Mouse (Mus musculus) gastrocnemius, postnatal 14 days (tissue): ENCODE measurements around the gene Mchr1. TPM values are rescaled to one million over a fixed set of nuclear protein-coding genes. Genes with fewer than 3 reads are reported as not detected.
"Not testable (repeated sequence)": the region's sequence is repeated elsewhere in the genome, so short reads cannot be mapped to it uniquely, and the experiment has no call there.

Source experiments
- DNase-seq: peaks from one replicate; pipeline ENCODE4 v3.0.0; 2021; ENCODE audit warnings: mixed read lengths
- intact Hi-C: fragments of 180-260 bp; cut with DNase I; formaldehyde crosslinking; loops from one replicate; pipeline ENCODE4 v1.15.1; 2025; ENCODE audit warnings: low total_unique reads
- long read RNA-seq, 2 experiments: library from polyadenylated mRNA; stranded (forward); transcript quantifications; one replicate each; pipeline ENCODE4 v2.0.0; 2021
- total RNA-seq, 2 experiments: library from RNA; stranded (reverse); gene quantifications; 2 replicates each; pipeline ENCODE4 v1.2.3; 2021

Mchr1 gene
- 1 to 10 TPM; 1.5 to 1.9 TPM for total RNA-seq
- long read RNA-seq, experiment 1, transcript Mchr1-201 (2 exons, 2,189 nt): major isoform, 5 of 6 reads
- long read RNA-seq, experiment 1, partial matches to known transcripts: 1 of 6 reads
- long read RNA-seq, experiment 1, other reads (novel, unspliced or antisense): 0 of 6 reads
- long read RNA-seq, experiment 2, transcript Mchr1-201 (2 exons, 2,189 nt): major isoform, 5 of 5 reads
- long read RNA-seq, experiment 2, partial matches to known transcripts: 0 of 5 reads
- long read RNA-seq, experiment 2, other reads (novel, unspliced or antisense): 0 of 5 reads

DNA sequence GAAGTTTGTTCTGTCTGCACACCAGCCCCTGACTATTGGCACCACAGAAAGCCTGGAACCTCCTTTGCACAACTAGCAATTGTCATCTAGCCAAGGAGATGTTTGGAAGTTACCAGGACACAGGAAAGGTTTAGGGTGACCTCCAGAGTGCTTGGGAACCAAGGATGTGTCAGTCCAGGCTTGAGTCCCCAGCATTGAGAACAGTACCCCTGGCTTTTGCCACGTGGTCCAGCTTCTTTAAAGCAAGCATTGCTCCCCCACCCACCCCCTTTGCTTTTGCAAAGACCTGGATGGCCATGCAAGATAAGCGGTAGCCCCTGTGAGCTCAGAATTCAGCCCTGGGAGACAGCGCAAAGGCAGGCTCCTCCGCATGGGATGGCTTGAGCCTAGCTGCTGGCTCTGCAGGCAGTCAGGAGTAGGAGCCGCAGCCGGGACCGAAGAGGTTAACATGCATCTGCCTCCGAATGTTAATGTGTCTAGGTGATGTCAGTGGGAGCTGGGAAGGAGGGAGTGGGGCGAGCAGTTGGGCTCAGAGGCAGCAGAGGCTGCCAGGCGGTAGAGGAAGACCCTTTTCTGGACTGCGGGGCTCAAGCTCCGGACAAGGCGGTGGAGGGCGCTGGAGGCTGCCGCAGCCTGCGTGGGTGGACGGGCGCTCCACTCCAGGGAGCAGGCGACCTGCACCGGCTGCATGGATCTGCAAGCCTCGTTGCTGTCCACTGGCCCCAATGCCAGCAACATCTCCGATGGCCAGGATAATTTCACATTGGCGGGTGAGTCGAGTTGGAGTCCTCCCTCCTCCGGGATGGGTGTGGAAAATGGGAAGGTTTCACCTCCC is at the start of gene Mchr1:
Mchr1 (plus strand) TSS at position 414 of the 835 bp plus-strand sequence.
- intact Hi-C loops: loop anchor here (5.0 kb wide), 1 partner anchor 67 kb away; no protein-coding TSS in a partner anchor
- peak; percentile 67 for DNase-seq

DNA sequence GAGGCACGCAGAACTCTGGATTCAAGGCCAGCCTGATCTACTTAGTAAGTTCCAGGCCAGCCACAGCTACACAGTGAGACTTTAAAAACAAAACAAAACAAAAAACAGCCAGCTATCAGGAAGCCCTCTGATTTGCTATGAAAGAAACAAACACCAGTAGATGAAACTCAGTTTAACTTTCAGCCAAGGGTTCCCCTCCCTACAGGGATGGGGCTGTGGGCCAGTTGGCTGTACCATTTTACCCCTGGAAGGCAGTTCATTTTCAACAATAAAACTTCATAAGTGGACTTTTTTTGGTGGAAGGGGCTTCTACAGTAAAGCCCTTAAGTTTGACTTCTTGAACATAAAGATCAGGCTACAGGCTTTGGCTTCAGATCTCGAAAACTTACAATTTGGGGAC is 46.2 kb upstream of the Mchr1 start:
- peak; percentile 33 for DNase-seq
- intact Hi-C loops: no loop called here

DNA sequence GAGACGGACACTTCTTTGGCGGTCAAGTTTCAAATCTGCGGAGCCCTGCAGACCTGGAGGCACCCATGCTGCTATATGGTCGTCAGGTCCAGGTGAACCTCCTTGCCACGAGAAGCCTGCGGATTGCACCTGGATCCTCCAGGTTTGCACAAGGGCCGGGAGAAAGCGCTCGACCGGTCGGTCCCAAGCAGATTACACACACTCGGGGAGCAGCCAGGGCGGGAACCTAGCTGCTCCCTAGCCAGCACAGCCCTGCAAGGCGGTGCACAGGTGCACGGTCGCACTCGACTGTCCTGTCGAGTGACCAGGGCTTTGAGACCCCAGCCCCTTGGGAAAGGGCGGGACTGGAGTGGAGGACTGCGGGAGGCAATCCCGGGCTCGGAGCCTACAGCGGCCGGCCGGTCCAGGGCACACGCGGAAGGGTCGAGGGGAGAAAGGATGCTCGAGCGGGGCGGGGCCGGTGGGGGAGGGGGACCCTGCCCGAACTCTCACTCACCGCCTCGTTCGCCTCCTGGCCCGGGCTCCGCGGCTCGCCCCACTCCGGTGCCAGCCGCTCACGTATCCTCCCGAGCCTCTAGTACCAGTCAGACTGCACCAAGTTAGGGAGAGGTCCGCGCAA is 45.2 kb upstream of the Mchr1 start:
- no peak for DNase-seq

DNA sequence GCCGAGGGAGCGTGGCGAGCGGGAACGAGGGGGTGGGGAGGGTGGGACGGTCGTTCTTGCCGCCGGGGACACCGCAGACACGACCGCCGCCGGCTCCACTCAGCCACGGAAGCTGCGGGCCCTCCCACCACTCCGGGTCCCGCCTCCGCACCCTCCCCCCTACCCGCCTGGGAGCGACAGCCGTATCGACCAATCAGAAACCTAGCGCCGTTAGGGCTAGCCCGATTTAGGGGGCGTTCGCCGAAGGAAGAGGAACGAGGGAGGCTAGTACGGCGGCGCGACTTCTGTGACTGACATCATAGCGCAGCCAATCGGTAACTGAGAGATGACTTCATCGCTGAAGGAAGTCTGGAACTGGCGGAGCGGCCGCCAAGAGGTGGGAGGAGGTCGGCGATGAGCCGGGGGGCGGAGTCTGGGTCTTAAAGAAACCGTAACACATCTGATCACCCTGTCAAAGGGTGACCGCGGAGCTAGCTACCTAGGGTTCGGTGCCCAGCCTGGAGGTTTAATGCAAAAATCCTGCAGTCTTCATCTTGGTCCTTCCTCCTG is 44.6 kb upstream of the Mchr1 start, which contains the start of gene Mrtfa:
Mrtfa (minus strand) TSS at position 128 of the 549 bp plus-strand sequence.
- intact Hi-C loops: no loop called here

More for the DNA sequence above, 45.2 kb upstream of the Mchr1 start:
- intact Hi-C loops: no loop called here

DNA sequence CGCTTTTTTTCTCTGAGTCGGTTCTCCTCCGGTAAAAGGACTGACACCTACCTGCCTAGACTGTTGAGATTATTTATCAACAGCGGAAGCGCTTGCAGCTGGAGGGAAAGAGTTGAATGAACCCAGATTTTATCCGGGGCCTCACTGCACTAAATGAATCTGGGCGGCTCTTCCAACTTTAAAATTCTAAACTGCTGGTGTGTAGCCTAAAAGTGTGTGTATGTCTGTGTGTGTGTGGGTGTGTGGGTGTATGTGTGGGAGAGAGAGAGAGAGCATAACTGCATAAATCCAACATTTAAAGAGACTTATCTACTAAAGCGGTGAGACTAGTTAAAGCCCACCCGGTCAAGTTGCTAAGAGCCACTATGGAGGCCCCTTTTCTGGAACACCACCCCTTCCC is 44.0 kb upstream of the Mchr1 start:
- intact Hi-C loops: no loop called here
- no peak for DNase-seq

More for the DNA sequence above, 44.6 kb upstream of the Mchr1 start, which contains the start of gene Mrtfa:
- DNase-seq: peak; percentile 99

DNA sequence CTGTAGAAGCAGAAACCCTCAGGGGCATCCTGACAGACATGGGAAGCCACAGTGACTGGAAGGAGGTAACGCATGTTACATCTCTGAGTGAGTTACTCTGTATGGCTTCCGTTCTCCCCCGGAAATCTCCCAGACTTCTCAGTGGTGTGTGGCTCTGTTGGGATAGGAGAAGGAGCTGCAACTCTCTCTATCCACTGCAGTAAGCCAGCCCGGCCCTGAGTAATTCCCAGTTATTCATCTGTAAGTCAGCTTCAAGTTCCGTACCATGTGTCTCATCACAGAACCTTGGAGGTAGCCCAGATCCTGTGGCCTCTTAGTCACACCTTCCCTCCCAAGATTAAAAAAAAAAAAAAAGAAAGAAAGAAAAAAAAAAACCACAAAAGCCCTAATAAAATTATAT is 43.0 kb upstream of the Mchr1 start:
- no peak for DNase-seq
- intact Hi-C loops: no loop called here

GRCm38 (mm10) chr15:81192858-81193257 is 42.4 kb upstream of the Mchr1 start:
- no peak for DNase-seq
- intact Hi-C loops: no loop called here

- DNase-seq: no peak
- intact Hi-C loops: loop anchor here (5.0 kb wide), 2 partner anchors 117 to 167 kb away; no protein-coding TSS in a partner anchor
These were observed 40.5 kb upstream of the Mchr1 start for GRCm38 (mm10) chr15:81194791-81195190.

DNA sequence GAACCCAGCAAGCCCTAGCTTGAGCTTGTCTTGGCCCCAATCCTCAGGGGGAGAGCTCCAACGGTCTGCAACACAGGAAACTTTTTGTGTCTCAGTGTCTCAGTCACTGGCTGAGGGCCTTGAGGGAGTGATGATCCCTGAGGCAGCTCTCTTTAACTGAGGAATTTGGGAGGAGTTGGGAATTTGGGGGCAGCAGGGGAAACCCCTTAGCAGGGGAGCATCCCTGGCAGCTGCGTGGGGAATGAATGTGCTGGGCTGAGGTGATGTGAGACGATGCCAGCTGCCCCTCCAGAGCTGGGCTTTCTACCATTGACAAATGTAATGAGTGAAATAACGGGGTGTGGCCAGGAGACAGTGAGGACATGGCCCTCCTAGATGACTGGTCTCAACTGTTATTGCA is 39.9 kb upstream of the Mchr1 start:
- intact Hi-C loops: loop anchor here (5.0 kb wide), 2 partner anchors 118 to 168 kb away; no protein-coding TSS in a partner anchor
- no peak for DNase-seq

- no peak for DNase-seq
- intact Hi-C loops: loop anchor here (5.0 kb wide), 2 partner anchors 120 to 170 kb away; no protein-coding TSS in a partner anchor
These were observed 38.1 kb upstream of the Mchr1 start for GRCm38 (mm10) chr15:81197197-81197596.

- DNase-seq: no peak
- intact Hi-C loops: loop anchor here (5.0 kb wide), 2 partner anchors 121 to 171 kb away; no protein-coding TSS in a partner anchor
These were observed 36.9 kb upstream of the Mchr1 start for GRCm38 (mm10) chr15:81198447-81198846.

- intact Hi-C loops: loop anchor here (5.0 kb wide), 2 partner anchors 122 to 172 kb away; no protein-coding TSS in a partner anchor
- DNase-seq: peak; percentile 68
These were observed 35.8 kb upstream of the Mchr1 start for GRCm38 (mm10) chr15:81199372-81199959.

GRCm38 (mm10) chr15:81202462-81202861 is 32.8 kb upstream of the Mchr1 start:
- no peak for DNase-seq
- intact Hi-C loops: no loop called here

DNA sequence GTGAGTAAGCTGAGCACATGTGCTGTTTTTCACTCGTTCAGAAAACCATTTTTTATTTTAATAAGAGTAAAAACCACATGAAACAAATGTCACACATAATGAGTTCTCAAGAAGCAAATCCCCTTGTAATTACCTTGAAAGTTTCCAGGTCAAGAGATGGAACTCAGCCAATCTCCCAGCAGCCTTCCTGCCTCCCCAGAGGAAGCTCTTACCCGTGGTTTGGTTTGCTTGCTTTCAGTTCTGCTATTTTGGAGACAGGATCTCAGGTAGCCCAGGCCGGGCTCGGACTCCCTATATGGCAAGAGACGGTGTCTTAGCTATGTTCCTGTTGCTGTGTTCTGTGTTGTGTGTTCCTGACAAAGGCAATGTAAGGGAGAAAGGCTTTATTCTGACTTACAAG is 24.8 kb upstream of the Mchr1 start:
- intact Hi-C loops: no loop called here
- no peak for DNase-seq

GRCm38 (mm10) chr15:81212976-81213375 is 22.3 kb upstream of the Mchr1 start:
- peak; percentile 69 for DNase-seq
- intact Hi-C loops: no loop called here

DNA sequence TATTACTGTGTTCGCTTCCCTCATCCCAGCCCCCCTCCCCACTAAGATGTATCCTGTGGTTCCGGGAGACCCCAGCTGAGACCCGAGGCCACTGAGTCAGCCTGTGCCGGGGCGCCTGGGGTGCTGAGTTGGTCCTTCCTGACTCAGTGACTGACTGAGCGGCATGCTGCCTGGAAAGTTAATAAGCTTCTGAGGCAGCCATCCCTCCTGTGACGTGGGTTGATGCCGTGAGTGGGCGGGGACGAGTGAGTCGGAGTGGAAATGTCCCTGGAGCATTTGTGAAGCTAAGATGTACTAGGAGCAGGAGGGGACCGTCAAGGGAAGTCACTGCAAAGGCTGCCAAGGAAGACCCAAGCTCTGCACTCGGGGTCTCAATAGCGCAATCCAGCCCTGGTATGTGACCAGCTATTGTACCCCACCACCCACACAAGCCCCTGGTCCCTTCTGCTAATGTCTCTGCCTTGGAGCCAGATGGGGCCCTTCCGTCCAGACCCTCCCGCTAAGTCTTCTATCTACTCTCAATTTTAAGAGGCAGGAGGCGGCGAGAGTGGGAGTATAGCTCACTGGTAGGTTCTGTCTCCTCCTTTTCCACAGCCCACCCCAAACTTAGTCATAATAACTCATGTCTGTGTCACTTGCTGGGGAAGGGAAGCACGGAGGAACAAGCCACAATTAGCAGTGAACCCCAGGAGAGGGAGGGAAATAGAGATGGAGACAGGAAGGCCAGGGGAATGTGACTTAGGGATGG is 18.2 kb upstream of the Mchr1 start:
- no peak for DNase-seq

DNA sequence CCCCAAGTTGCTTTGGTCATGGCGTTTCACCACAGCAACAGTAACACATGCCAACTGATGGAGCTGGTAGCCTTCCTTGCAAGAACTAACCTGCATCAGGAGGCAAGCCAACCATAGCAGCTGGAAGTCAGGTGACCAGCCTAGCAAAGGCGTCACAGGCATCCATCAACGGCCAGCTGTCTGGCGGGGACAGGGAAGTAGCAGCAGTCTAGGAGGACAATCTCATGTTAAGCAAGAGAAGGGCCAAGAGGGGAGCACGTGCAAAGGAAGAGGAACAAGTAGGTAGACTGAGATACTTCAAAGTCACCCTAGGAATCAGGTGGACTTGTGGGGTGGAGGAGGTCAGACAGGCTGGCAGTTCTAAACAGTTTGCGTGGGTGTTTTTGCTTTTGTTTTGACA is 16.2 kb upstream of the Mchr1 start:
- intact Hi-C loops: no loop called here
- no peak for DNase-seq

More for the DNA sequence above, 18.2 kb upstream of the Mchr1 start:
- intact Hi-C loops: no loop called here

GRCm38 (mm10) chr15:81220051-81220450 is 15.2 kb upstream of the Mchr1 start:
- intact Hi-C loops, DNase-seq: not testable (repeated sequence)
